Mouse (Mus musculus) small intestine, adult 2 months (tissue): ENCODE measurements at regions not wholly inside any gene's neighbourhood (a gene's known extent, or its start where the extent isn't known, plus 50 kb on each side); places are given as distances from the start of the nearest gene placed in this dataset.

Experiments used
- CTCF ChIP-seq: fragments of 200-500 bp; IDR thresholded peaks from 2 replicates; pipeline ENCODE4 v1.5.1; 2012; ENCODE audit warnings: low read depth, mild to moderate bottlenecking, control low read depth, inconsistent platforms, low read length, moderate library complexity, mixed read lengths; ENCODE audit not compliant: insufficient replicate concordance, insufficient read length; ENCODE audit errors: extremely low read depth
- POLR2A ChIP-seq: fragments of 200-500 bp; IDR thresholded peaks from 2 replicates; pipeline ENCODE4 v1.6.1; 2012; ENCODE audit warnings: low read depth, mild to moderate bottlenecking, control low read depth, inconsistent platforms, low read length, moderate library complexity

DNA sequence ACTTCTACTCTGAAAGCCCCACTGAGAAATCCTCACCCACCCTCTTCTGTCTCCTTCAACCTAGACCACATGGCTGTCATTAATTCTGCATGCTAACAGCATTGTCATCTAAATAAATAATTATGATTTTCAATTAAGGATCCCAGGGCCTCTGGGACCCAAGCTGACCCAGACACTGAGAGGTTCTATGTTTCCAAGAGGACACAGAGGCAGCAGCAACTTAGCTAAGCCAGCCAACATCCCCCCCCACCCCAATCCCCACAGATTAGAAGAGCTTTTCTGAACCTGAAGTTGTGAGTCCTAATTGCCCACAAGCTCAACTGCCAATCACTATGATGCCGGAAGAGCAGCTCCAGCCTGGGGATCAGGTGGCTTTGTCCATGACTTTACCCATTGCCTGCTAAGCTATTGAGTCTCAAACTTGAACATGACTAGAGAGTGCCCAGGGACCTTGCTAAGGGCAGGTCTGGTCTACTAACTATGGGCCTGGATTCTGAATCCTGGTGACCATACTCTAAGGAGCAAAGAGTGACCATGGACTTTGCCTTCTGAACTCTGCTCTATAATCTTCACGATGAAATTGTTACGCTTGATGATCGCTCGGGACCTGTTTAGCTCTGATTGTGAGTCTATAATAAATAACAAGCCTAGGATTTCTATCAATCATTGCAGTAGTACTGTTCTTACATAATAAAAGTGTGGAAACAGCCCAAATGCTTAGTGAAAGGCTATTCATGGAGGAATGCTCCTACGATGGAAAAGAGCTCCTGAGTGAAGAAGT, 115.4 kb downstream of the Dmrta2 start:
- TF ChIP-seq CTCF (no peak), POLR2A (no peak)
